Mouse (Mus musculus): ENCODE data around the gene Fth1. TPM values are rescaled to one million over a fixed set of nuclear protein-coding genes. Genes with fewer than 3 reads are reported as not detected.
"Not testable (repeated sequence)": the region's sequence is repeated elsewhere in the genome, so short reads cannot be mapped to it uniquely, and the experiment has no call there.

Gene Fth1
- total RNA-seq (2021): 1,000 to 10,000 TPM; 1,753 to 1,826 TPM

GRCm38 (mm10) chr19:9980258-9980657 lies at the start of gene Fth1:
Gene Fth1, plus strand, starts transcription at chr19:9980598.
- intact Hi-C loops (cut with DNase I): no loop called here
- DNase-seq: no peak

- DNase-seq; intact Hi-C loops (cut with DNase I): not testable (repeated sequence)
These were observed 49.2 kb upstream of the Fth1 start for GRCm38 (mm10) chr19:9931167-9931607.

- intact Hi-C loops (cut with DNase I): no loop called here
- DNase-seq: no peak
These were observed 46.5 kb upstream of the Fth1 start for GRCm38 (mm10) chr19:9933908-9934307.

- DNase-seq: no peak
- intact Hi-C loops (cut with DNase I): no loop called here
These were observed 43.8 kb upstream of the Fth1 start for GRCm38 (mm10) chr19:9936579-9936978.

GRCm38 (mm10) chr19:9937428-9937827 lies 43.0 kb upstream of the Fth1 start:
- intact Hi-C loops (cut with DNase I): no loop called here
- no peak for DNase-seq

GRCm38 (mm10) chr19:9938156-9938823 lies 42.1 kb upstream of the Fth1 start:
- intact Hi-C loops (cut with DNase I): no loop called here

GRCm38 (mm10) chr19:9938824-9939303 lies 41.5 kb upstream of the Fth1 start:
- intact Hi-C loops (cut with DNase I): no loop called here
- DNase-seq: peak; percentile 42

More at GRCm38 (mm10) chr19:9938156-9938823, 42.1 kb upstream of the Fth1 start:
- DNase-seq: no peak

- DNase-seq: no peak
- intact Hi-C loops (cut with DNase I): no loop called here
These were observed 40.6 kb upstream of the Fth1 start for GRCm38 (mm10) chr19:9939841-9940240.

GRCm38 (mm10) chr19:9940903-9941302 lies 39.5 kb upstream of the Fth1 start:
- intact Hi-C loops (cut with DNase I): no loop called here
- DNase-seq: no peak

- intact Hi-C loops (cut with DNase I): no loop called here
- DNase-seq: no peak
These were observed 38.6 kb upstream of the Fth1 start for GRCm38 (mm10) chr19:9941809-9942208.

- intact Hi-C loops (cut with DNase I): no loop called here
- DNase-seq: peak in 1 of 2 experiments; percentile 47
These were observed 37.6 kb upstream of the Fth1 start for GRCm38 (mm10) chr19:9942539-9943533.

- intact Hi-C loops (cut with DNase I): no loop called here
- peak in 1 of 2 experiments; percentile 53 for DNase-seq
These were observed 34.4 kb upstream of the Fth1 start for GRCm38 (mm10) chr19:9945800-9946564.

- peak; percentile 54 to 59 for DNase-seq
- intact Hi-C loops (cut with DNase I): no loop called here
These were observed 33.4 kb upstream of the Fth1 start for GRCm38 (mm10) chr19:9946986-9947385.

GRCm38 (mm10) chr19:9952390-9952789 lies 28.0 kb upstream of the Fth1 start:
- intact Hi-C loops (cut with DNase I): no loop called here

GRCm38 (mm10) chr19:9952912-9953311 lies 27.5 kb upstream of the Fth1 start:
- no peak for DNase-seq
- intact Hi-C loops (cut with DNase I): no loop called here

More at GRCm38 (mm10) chr19:9952390-9952789, 28.0 kb upstream of the Fth1 start:
- DNase-seq: no peak

- peak; percentile 85 to 87 for DNase-seq
- intact Hi-C loops (cut with DNase I): no loop called here
These were observed 26.2 kb upstream of the Fth1 start for GRCm38 (mm10) chr19:9954055-9954810.

GRCm38 (mm10) chr19:9954811-9955202 lies 25.6 kb upstream of the Fth1 start:
- DNase-seq: no peak
- intact Hi-C loops (cut with DNase I): no loop called here

GRCm38 (mm10) chr19:9955438-9955837 lies 25.0 kb upstream of the Fth1 start:
- intact Hi-C loops (cut with DNase I): no loop called here

GRCm38 (mm10) chr19:9956624-9957388 lies 23.6 kb upstream of the Fth1 start:
- no peak for DNase-seq
- intact Hi-C loops (cut with DNase I): no loop called here

More at GRCm38 (mm10) chr19:9955438-9955837, 25.0 kb upstream of the Fth1 start:
- no peak for DNase-seq

All from heart, postnatal 10 days (tissue).